Mouse (Mus musculus) stomach, postnatal 0 days (tissue): ENCODE measurements around the gene Slamf9. TPM values are rescaled to one million over a fixed set of nuclear protein-coding genes. Genes with fewer than 3 reads are reported as not detected.
A peak's percentile ranks its signal among the peaks of the same experiment; 100 is the strongest.

ENCODE experiments used
- ATAC-seq: fragments of 200-750 bp; cut with Nextera tagmentation; 2 replicates; pipeline ENCODE4 v1.8.0; 2017; ENCODE audit not compliant: low FRiP score, low TSS enrichment
- DNase-seq: peaks from one replicate; pipeline ENCODE4 v3.0.0-alpha.2; 2016; ENCODE audit warnings: low spot score
- H3K27ac ChIP-seq: fragments of 300-500 bp; sonication (generic); replicated peaks from 2 replicates; pipeline ENCODE4 v1.5.1; 2014; ENCODE audit warnings: mild to moderate bottlenecking, control low read depth
- H3K27me3 ChIP-seq: fragments of 300-500 bp; sonication (generic); 2 replicates; pipeline ENCODE4 v1.6.1; 2014; ENCODE audit warnings: low read length; ENCODE audit not compliant: control insufficient read depth, insufficient read depth
- H3K36me3 ChIP-seq: fragments of 300-500 bp; sonication (generic); 2 replicates; pipeline ENCODE4 v1.6.1; 2014; ENCODE audit warnings: low read length, mixed read lengths; ENCODE audit not compliant: control insufficient read depth, insufficient read depth
- H3K4me1 ChIP-seq: fragments of 300-500 bp; sonication (generic); replicated peaks from 2 replicates; pipeline ENCODE4 v1.6.1; 2014; ENCODE audit warnings: antibody characterized with exemption; ENCODE audit not compliant: control insufficient read depth, insufficient read depth
- H3K4me2 ChIP-seq: fragments of 300-500 bp; sonication (generic); replicated peaks from 2 replicates; pipeline ENCODE4 v1.6.1; 2014; ENCODE audit warnings: low read depth, mild to moderate bottlenecking, control low read depth, moderate library complexity
- H3K4me3 ChIP-seq: fragments of 300-500 bp; sonication (generic); 2 replicates; pipeline ENCODE4 v1.5.1; 2014; ENCODE audit warnings: low read depth, low read length, control low read depth
- H3K9ac ChIP-seq: fragments of 300-500 bp; sonication (generic); 2 replicates; pipeline ENCODE4 v1.6.1; 2014; ENCODE audit warnings: mild to moderate bottlenecking, low read length, control low read depth, mixed read lengths
- H3K9me3 ChIP-seq: fragments of 300-500 bp; sonication (generic); 2 replicates; pipeline ENCODE4 v1.6.1; 2016; ENCODE audit warnings: low read length; ENCODE audit not compliant: control insufficient read depth
- CTCF ChIP-seq: IDR thresholded peaks from 2 replicates; pipeline ENCODE4 v1.5.1; 2016; ENCODE audit warnings: antibody characterized with exemption, low read depth, mild to moderate bottlenecking, moderate library complexity
- EP300 ChIP-seq: optimal IDR thresholded peaks from 2 replicates; pipeline ENCODE3; 2016; ENCODE audit warnings: antibody characterized with exemption
- WGBS: fragments of 180-500 bp; shearing (Covaris S2); extraction: QIAGEN DNeasy Blood & Tissue Kit; methylation state at CpG from one replicate; pipeline ENCODE4 v1.1.7; 2014; 5-methylcytosine and 5-hydroxymethylcytosine counted together
- polyA plus RNA-seq: library from polyadenylated mRNA; unstranded; fragments of >200 nt; fragmentation: Nextera tagmentation; extraction: Ambion mirVana; gene quantifications from 2 replicates; pipeline ENCODE4 v1.2.1, GENCODE M21; 2015

The Slamf9 gene
- polyA plus RNA-seq, 1 experiment from 2014 or later, result 1.8 TPM

DNA sequence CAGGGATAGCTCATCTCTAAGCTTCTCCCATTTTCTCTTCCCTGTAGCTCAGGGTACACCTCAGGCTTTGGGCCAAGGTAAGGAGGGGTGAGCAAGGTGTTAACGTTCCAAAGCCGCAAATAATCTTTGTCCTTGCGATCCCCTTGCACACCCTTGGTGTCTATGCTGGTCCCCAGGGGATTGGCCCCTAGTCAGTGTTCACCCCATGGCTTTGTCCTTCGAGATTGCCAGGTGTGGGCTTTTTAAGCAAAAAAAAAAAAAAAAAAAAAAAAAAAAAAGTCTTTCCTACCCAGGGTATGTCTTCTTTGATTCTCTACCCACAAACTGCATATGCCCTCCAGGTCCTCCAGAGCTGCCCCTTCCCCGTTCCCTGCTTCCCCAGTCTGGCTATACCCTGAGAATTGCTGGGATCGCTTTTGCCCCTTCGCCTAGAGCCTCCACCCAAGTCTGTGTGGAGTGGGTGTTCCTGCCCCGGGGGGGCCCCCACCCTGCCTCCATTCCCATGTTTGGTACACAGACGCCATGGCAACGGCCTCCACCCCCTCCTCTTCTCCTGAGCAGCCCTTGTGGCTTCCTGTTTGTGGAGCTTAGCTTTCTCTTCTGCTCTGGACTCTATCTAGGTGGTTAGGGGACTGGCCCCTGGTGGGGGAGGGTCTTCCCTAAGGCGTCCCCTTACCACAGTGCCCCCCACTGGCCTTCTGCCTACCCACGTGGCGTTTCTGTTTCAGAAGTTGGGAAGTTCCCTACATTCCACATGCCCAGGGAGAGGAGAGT lies 26.4 kb downstream of the Slamf9 start:
- 21% methylated on average over 13 of the region's 13 CpGs for WGBS
- peak overlapping the region; percentile 88 for H3K9ac ChIP-seq

GRCm38 (mm10) chr1:172502145-172503110 lies 27.3 kb downstream of the Slamf9 start:
- peak; percentile 51 for DNase-seq
- H3K9ac ChIP-seq, result peak overlapping the region; percentile 88

More for the DNA sequence above, 26.4 kb downstream of the Slamf9 start:
- TF ChIP-seq EP300 (no peak), CTCF (peak; percentile 37)
- Histone ChIP-seq H3K27ac (peak overlapping the region; percentile 97), H3K9me3 (no peaks in the 10 kb centered on the region), H3K4me1 (peaks cover 16% of the 10 kb centered on the region), H3K4me2 (peak overlapping the region; percentile 72), H3K4me3 (peak overlapping the region; percentile 73), H3K36me3 (peaks cover 15% of the 10 kb centered on the region), H3K27me3 (no peaks in the 10 kb centered on the region)
- ATAC-seq (peak; percentile 59), DNase-seq (peak; percentile 89)

DNA sequence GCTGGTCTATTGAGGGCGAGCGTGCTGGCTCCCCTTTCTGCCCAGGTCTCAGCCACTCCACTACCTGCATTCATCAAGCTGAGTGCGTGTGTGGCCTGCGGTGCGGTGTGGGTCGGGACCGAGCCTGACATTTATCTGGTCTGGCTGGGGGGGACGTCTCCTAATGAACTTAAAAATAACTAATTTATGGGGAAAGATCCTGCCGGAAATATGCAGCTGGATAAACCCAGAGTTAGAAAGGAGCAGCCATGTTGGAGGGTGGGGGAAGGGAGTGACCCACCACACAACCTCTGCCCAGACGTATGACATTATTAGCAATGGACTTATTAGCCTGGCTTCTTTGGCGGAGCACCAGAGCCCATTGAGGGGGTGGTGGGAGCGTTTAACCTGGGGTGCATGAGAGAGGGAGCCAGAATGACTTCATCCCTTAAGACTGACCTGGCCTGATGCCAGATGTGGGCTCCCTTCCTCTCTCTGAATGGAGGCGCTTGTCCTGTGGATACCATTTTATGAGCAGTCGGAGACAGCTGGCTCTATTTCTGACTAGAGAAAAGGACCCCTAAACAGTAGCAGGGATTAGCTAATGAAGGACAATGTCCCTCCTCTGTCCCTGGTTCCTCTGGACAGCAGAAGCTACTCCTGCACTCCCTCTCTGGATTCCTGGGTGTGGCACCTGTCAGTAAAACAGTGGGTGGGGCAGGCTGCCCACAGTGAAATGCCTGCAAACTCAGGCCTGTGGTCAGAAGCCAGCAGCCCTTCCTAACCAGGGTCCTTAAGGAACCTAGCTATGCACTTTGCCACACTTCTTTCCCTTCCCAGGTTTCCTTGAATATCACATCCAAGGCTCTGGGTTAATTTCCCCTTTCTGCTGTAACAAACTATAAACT lies 28.2 kb downstream of the Slamf9 start:
- Histone ChIP-seq H3K4me3 (peak overlapping the region; percentile 73; the same call in 1 of the 2 replicates), H3K9me3 (no peaks in the 10 kb centered on the region), H3K27ac (peak overlapping the region; percentile 97), H3K9ac (peak overlapping the region; percentile 88), H3K4me1 (peaks cover 16% of the 10 kb centered on the region), H3K4me2 (peak overlapping the region; percentile 72), H3K27me3 (no peaks in the 10 kb centered on the region), H3K36me3 (peaks cover 19% of the 10 kb centered on the region)
- DNase-seq, result peak; percentile 69
- WGBS, result 10% methylated on average over 14 of the region's 14 CpGs
- ATAC-seq, result no peak
- no peak for TF ChIP-seq CTCF
- TF ChIP-seq EP300, result no peak

More at GRCm38 (mm10) chr1:172502145-172503110, 27.3 kb downstream of the Slamf9 start:
- TF ChIP-seq EP300 (no peak), CTCF (no peak)
- Histone ChIP-seq H3K4me2 (peak overlapping the region; percentile 72), H3K4me1 (peaks cover 16% of the 10 kb centered on the region), H3K27me3 (no peaks in the 10 kb centered on the region), H3K27ac (peak overlapping the region; percentile 97), H3K9me3 (no peaks in the 10 kb centered on the region), H3K4me3 (peak overlapping the region; percentile 73), H3K36me3 (peaks cover 15% of the 10 kb centered on the region)
- no peak for ATAC-seq
- WGBS, result 21% methylated on average over 11 of the region's 13 CpGs

DNA sequence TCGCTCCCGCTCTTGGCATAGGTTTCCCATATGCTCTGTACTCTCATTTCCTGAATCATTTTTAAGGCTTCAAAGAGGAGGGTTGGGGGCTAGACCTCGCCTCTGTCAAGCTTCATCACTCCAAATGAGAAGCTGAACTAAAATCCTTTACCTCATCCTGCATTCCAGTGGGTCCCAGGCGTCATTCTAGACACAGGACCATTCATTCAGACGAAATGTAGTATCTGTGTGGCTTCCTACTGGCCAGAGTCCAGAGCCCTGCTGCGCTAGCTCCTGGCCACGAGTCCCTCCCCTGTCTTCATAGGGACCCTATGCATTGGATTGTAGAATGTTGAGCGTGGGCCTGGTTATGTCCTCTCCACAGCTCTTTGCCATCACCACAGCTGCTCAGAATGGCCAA lies 29.6 kb downstream of the Slamf9 start:
- H3K27me3 ChIP-seq, result no peaks in the 10 kb centered on the region
- no peak overlapping the region for H3K4me3 ChIP-seq
- no peak for ATAC-seq
- H3K4me2 ChIP-seq, result no peak overlapping the region
- DNase-seq, result no peak
- H3K27ac ChIP-seq, result no peak overlapping the region
- H3K9ac ChIP-seq, result no peak overlapping the region
- peaks cover 19% of the 10 kb centered on the region for H3K36me3 ChIP-seq
- no peaks in the 10 kb centered on the region for H3K9me3 ChIP-seq
- H3K4me1 ChIP-seq, result peaks cover 16% of the 10 kb centered on the region
- TF ChIP-seq EP300 (no peak), CTCF (no peak)
- 77% methylated on average over 8 of the region's 8 CpGs for WGBS

DNA sequence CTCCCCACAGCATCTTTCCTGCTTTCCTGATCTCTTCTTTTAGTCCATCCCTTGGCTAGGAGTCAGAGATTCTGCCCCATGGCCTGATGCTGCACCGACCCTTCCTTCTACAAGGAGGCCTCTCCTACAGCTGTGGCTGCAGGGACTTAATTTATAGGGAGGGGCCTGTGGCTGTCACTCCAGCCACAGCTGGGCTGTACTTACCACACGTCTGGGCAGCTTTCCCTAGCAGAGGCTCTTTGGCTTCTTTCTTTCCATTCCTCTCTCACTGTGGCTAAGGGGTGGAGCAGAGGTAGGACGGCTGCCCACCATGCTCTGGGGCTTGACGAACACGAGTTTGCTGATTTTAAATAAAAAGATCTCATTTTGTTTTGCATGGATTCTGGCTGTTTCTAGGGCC lies 31.8 kb downstream of the Slamf9 start:
- ATAC-seq, result no peak

More for the DNA sequence above, 31.8 kb downstream of the Slamf9 start:
- Histone ChIP-seq H3K4me2 (no peak overlapping the region), H3K27ac (no peak overlapping the region), H3K9me3 (no peaks in the 10 kb centered on the region), H3K4me3 (no peak overlapping the region), H3K27me3 (no peaks in the 10 kb centered on the region), H3K36me3 (peaks cover 19% of the 10 kb centered on the region), H3K9ac (no peak overlapping the region), H3K4me1 (peaks cover 13% of the 10 kb centered on the region)
- no peak for DNase-seq
- TF ChIP-seq CTCF (no peak), EP300 (no peak)
- 40% methylated on average over 5 of the region's 5 CpGs for WGBS
